Mouse (Mus musculus) limb, embryonic 15.5 days (tissue): ENCODE measurements around the gene Kmt2e. TPM values are rescaled to one million over a fixed set of nuclear protein-coding genes. Genes with fewer than 3 reads are reported as not detected.
"Not testable (repeated sequence)": the region's sequence is repeated elsewhere in the genome, so short reads cannot be mapped to it uniquely, and the experiment has no call there.

Source experiments
- ATAC-seq: fragments of 200-750 bp; cut with Nextera tagmentation; 2 replicates; pipeline ENCODE4 v1.8.0; 2017; ENCODE audit warnings: low read depth, moderate TSS enrichment; ENCODE audit not compliant: insufficient number of reproducible peaks, low FRiP score, low TSS enrichment
- H3K27ac ChIP-seq: fragments of 300-500 bp; sonication (generic); 2 replicates; pipeline ENCODE4 v1.5.1; 2015; ENCODE audit warnings: moderate library complexity, mild to moderate bottlenecking, inconsistent platforms
- H3K27me3 ChIP-seq: fragments of 300-500 bp; sonication (generic); 2 replicates; pipeline ENCODE4 v1.6.1; 2015; ENCODE audit warnings: inconsistent platforms
- H3K36me3 ChIP-seq: fragments of 300-500 bp; sonication (generic); 2 replicates; pipeline ENCODE4 v1.6.1; 2015; ENCODE audit warnings: inconsistent platforms
- H3K4me1 ChIP-seq: fragments of 300-500 bp; sonication (generic); 2 replicates; pipeline ENCODE4 v1.6.1; 2015; ENCODE audit warnings: inconsistent platforms
- H3K4me2 ChIP-seq: fragments of 300-500 bp; sonication (generic); 2 replicates; pipeline ENCODE4 v1.6.1; 2015; ENCODE audit warnings: mild to moderate bottlenecking, inconsistent platforms
- H3K4me3 ChIP-seq: fragments of 300-500 bp; sonication (generic); 2 replicates; pipeline ENCODE4 v1.5.1; 2015; ENCODE audit warnings: mild to moderate bottlenecking, inconsistent platforms
- H3K9ac ChIP-seq: fragments of 300-500 bp; sonication (generic); 2 replicates; pipeline ENCODE4 v1.6.1; 2015; ENCODE audit warnings: inconsistent platforms
- H3K9me3 ChIP-seq: fragments of 300-500 bp; sonication (generic); 2 replicates; pipeline ENCODE4 v1.6.1; 2016; ENCODE audit warnings: inconsistent platforms
- WGBS: fragments of 180-500 bp; shearing (Covaris S2); methylation state at CpG from one replicate; pipeline ENCODE4 v1.1.7; 2015; 5-methylcytosine and 5-hydroxymethylcytosine counted together
- polyA plus RNA-seq: library from polyadenylated mRNA; unstranded; fragments of >200 nt; fragmentation: Nextera tagmentation; extraction: Ambion mirVana; gene quantifications from 2 replicates; pipeline ENCODE4 v1.2.1, GENCODE M21; 2015

Gene Kmt2e
- polyA plus RNA-seq, 1 experiment from 2014 or later = 105 TPM

- Histone ChIP-seq H3K4me2 (no peak overlapping the region), H3K36me3 (no peaks in the 10 kb centered on the region), H3K9me3 (no peaks in the 10 kb centered on the region), H3K9ac (no peak overlapping the region), H3K27me3 (no peaks in the 10 kb centered on the region), H3K4me3 (no peak overlapping the region), H3K27ac (no peak overlapping the region), H3K4me1 (peaks cover 4% of the 10 kb centered on the region; the same call in 1 of the 2 replicates)
- ATAC-seq = no peak
- 84% methylated on average over 3 of the region's 3 CpGs for WGBS
Observed at GRCm38 (mm10) chr5:23439857-23440256, 5.6 kb downstream of the Kmt2e start.

- Histone ChIP-seq H3K27ac (no peak overlapping the region), H3K36me3 (no peaks in the 10 kb centered on the region), H3K27me3 (no peaks in the 10 kb centered on the region), H3K4me3 (no peak overlapping the region), H3K4me1 (peaks cover 4% of the 10 kb centered on the region; the same call in 1 of the 2 replicates), H3K4me2 (no peak overlapping the region), H3K9me3 (no peaks in the 10 kb centered on the region), H3K9ac (no peak overlapping the region)
- no peak for ATAC-seq
Observed at GRCm38 (mm10) chr5:23440572-23440971, 6.3 kb downstream of the Kmt2e start.

GRCm38 (mm10) chr5:23441916-23442315, 7.7 kb downstream of the Kmt2e start:
- Histone ChIP-seq H3K4me3 (no peak overlapping the region), H3K36me3 (no peaks in the 10 kb centered on the region), H3K4me2 (no peak overlapping the region), H3K27ac (no peak overlapping the region), H3K27me3 (no peaks in the 10 kb centered on the region), H3K4me1 (peaks cover 4% of the 10 kb centered on the region; the same call in 1 of the 2 replicates), H3K9ac (no peak overlapping the region), H3K9me3 (no peaks in the 10 kb centered on the region)
- ATAC-seq = no peak
- 90% methylated on average over 1 of the region's 1 CpGs for WGBS

- WGBS = 71% methylated on average over 4 of the region's 4 CpGs
- Histone ChIP-seq H3K9ac (no peak overlapping the region), H3K4me3 (no peak overlapping the region), H3K4me2 (no peak overlapping the region), H3K4me1 (no peaks in the 10 kb centered on the region), H3K9me3 (no peaks in the 10 kb centered on the region), H3K27me3 (no peaks in the 10 kb centered on the region), H3K36me3 (no peaks in the 10 kb centered on the region), H3K27ac (no peak overlapping the region)
- ATAC-seq = no peak
Observed at GRCm38 (mm10) chr5:23444411-23444810, 10.2 kb downstream of the Kmt2e start.

- not testable (repeated sequence) for H3K27ac ChIP-seq, H3K36me3 ChIP-seq, H3K27me3 ChIP-seq, H3K4me1 ChIP-seq, H3K9ac ChIP-seq, ATAC-seq, H3K9me3 ChIP-seq, H3K4me3 ChIP-seq, H3K4me2 ChIP-seq
- WGBS = 86% methylated on average over 2 of the region's 2 CpGs
Observed at GRCm38 (mm10) chr5:23453561-23453960, 19.3 kb downstream of the Kmt2e start.

GRCm38 (mm10) chr5:23461688-23462087, 27.4 kb downstream of the Kmt2e start:
- Histone ChIP-seq H3K4me3 (no peak overlapping the region), H3K9me3 (no peaks in the 10 kb centered on the region), H3K9ac (no peak overlapping the region), H3K4me1 (no peaks in the 10 kb centered on the region), H3K4me2 (no peak overlapping the region), H3K27ac (no peak overlapping the region), H3K36me3 (peaks cover 8% of the 10 kb centered on the region; the same call in 1 of the 2 replicates), H3K27me3 (no peaks in the 10 kb centered on the region)
- WGBS = 40% methylated on average over 2 of the region's 2 CpGs
- no peak for ATAC-seq

GRCm38 (mm10) chr5:23464247-23464646, 30.0 kb downstream of the Kmt2e start:
- Histone ChIP-seq H3K9me3 (no peaks in the 10 kb centered on the region), H3K36me3 (peaks cover 24% of the 10 kb centered on the region), H3K4me3 (no peak overlapping the region), H3K27ac (no peak overlapping the region), H3K4me1 (no peaks in the 10 kb centered on the region), H3K27me3 (no peaks in the 10 kb centered on the region), H3K4me2 (no peak overlapping the region), H3K9ac (no peak overlapping the region)
- no peak for ATAC-seq
- 93% methylated on average over 3 of the region's 3 CpGs for WGBS

- 91% methylated on average over 8 of the region's 8 CpGs for WGBS
- Histone ChIP-seq H3K4me2 (no peak overlapping the region), H3K27me3 (no peaks in the 10 kb centered on the region), H3K27ac (no peak overlapping the region), H3K4me3 (no peak overlapping the region), H3K4me1 (no peaks in the 10 kb centered on the region), H3K36me3 (peaks cover 25% of the 10 kb centered on the region), H3K9me3 (no peaks in the 10 kb centered on the region), H3K9ac (no peak overlapping the region)
- ATAC-seq = no peak
Observed at GRCm38 (mm10) chr5:23464743-23465142, 30.5 kb downstream of the Kmt2e start.

GRCm38 (mm10) chr5:23466546-23466945, 32.3 kb downstream of the Kmt2e start:
- Histone ChIP-seq H3K4me3 (no peak overlapping the region), H3K27ac (no peak overlapping the region), H3K9ac (no peak overlapping the region), H3K9me3 (no peaks in the 10 kb centered on the region), H3K36me3 (peaks cover 38% of the 10 kb centered on the region), H3K4me2 (no peak overlapping the region), H3K4me1 (no peaks in the 10 kb centered on the region), H3K27me3 (no peaks in the 10 kb centered on the region)
- ATAC-seq = no peak
- 94% methylated on average over 4 of the region's 4 CpGs for WGBS

GRCm38 (mm10) chr5:23473098-23473873, 39.0 kb downstream of the Kmt2e start:
- ATAC-seq = no peak
- H3K4me1 ChIP-seq = no peaks in the 10 kb centered on the region
- H3K36me3 ChIP-seq = peaks cover 57% of the 10 kb centered on the region
- WGBS = 77% methylated on average over 6 of the region's 6 CpGs
- H3K9ac ChIP-seq = no peak overlapping the region
- no peak overlapping the region for H3K27ac ChIP-seq
- H3K9me3 ChIP-seq = no peaks in the 10 kb centered on the region
- no peak overlapping the region for H3K4me2 ChIP-seq
- no peaks in the 10 kb centered on the region for H3K27me3 ChIP-seq
- H3K4me3 ChIP-seq = no peak overlapping the region

- peaks cover 69% of the 10 kb centered on the region for H3K36me3 ChIP-seq
- no peak overlapping the region for H3K9ac ChIP-seq
- no peak overlapping the region for H3K4me2 ChIP-seq
- H3K27me3 ChIP-seq = no peaks in the 10 kb centered on the region
- no peak for ATAC-seq
- no peak overlapping the region for H3K4me3 ChIP-seq
- H3K27ac ChIP-seq = no peak overlapping the region
- H3K9me3 ChIP-seq = no peaks in the 10 kb centered on the region
- WGBS = 79% methylated on average over 7 of the region's 7 CpGs
- H3K4me1 ChIP-seq = no peaks in the 10 kb centered on the region
Observed at GRCm38 (mm10) chr5:23483811-23484210, 49.6 kb downstream of the Kmt2e start.

GRCm38 (mm10) chr5:23489231-23489630, 55.0 kb downstream of the Kmt2e start:
- ATAC-seq = no peak
- Histone ChIP-seq H3K27me3 (no peaks in the 10 kb centered on the region), H3K27ac (no peak overlapping the region), H3K4me2 (no peak overlapping the region), H3K4me1 (no peaks in the 10 kb centered on the region), H3K36me3 (peaks cover 73% of the 10 kb centered on the region), H3K9ac (no peak overlapping the region), H3K9me3 (no peaks in the 10 kb centered on the region), H3K4me3 (no peak overlapping the region)
- 85% methylated on average over 4 of the region's 4 CpGs for WGBS

GRCm38 (mm10) chr5:23490797-23491196, 56.6 kb downstream of the Kmt2e start:
- H3K36me3 ChIP-seq = peaks cover 76% of the 10 kb centered on the region
- no peak overlapping the region for H3K27ac ChIP-seq
- WGBS = 50% methylated on average over 2 of the region's 2 CpGs
- no peak overlapping the region for H3K4me2 ChIP-seq
- H3K9me3 ChIP-seq = no peaks in the 10 kb centered on the region
- H3K4me3 ChIP-seq = no peak overlapping the region
- H3K27me3 ChIP-seq = no peaks in the 10 kb centered on the region
- ATAC-seq = no peak
- H3K9ac ChIP-seq = no peak overlapping the region
- H3K4me1 ChIP-seq = no peaks in the 10 kb centered on the region
